Mouse (Mus musculus): ENCODE data around the gene C1qtnf5. TPM values are rescaled to one million over a fixed set of nuclear protein-coding genes. Genes with fewer than 3 reads are reported as not detected.

Gene C1qtnf5
- polyA plus RNA-seq, 1 experiment = 7.0 TPM

DNA sequence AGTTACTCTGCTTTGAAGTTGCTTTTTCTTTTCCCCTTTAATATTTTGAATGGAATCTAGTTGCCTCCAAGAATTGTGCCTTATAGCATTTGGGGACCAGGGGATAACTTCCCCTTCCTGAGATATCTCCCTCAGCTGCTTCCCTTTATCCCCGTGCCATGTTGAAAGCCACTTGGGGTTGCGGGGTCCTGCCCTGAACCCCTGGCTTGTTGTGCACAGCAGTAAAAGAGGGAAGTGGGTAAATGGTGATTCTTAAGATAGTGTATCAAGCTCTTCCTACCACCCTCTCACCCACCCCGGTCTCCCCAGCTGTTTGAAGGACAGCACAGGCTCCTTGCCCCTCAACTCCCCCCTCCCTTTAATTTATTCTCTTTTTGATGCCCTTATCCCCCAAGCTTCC is 12.3 kb upstream of the C1qtnf5 start:
- no peaks in the 10 kb centered on the region; the same call in 1 of the 2 replicates for H3K4me1 ChIP-seq (ENCODE audit: control insufficient read depth, insufficient read depth, insufficient read length, low read length)
- TF ChIP-seq POLR2A (IDR thresholded peaks at IDR 0.05; ENCODE audit: low read depth, low read length) = no peak
- no peak for TF ChIP-seq CTCF (IDR thresholded peaks at IDR 0.05; ENCODE audit: extremely low read depth, insufficient read length, insufficient replicate concordance, low read depth, low read length)
- 88% methylated on average over 3 of the region's 3 CpGs for WGBS

GRCm38 (mm10) chr9:44095781-44096180 is 11.3 kb upstream of the C1qtnf5 start:
- H3K4me1 ChIP-seq (ENCODE audit: control insufficient read depth, insufficient read depth, insufficient read length, low read length) = no peaks in the 10 kb centered on the region; the same call in 1 of the 2 replicates
- H3K27me3 ChIP-seq (ENCODE audit: control insufficient read depth, insufficient read depth, low read length) = no peaks in the 10 kb centered on the region
- peaks cover 40% of the 10 kb centered on the region for H3K36me3 ChIP-seq (ENCODE audit: control insufficient read depth, insufficient read depth, low read length)
- 94% methylated on average over 9 of the region's 9 CpGs for WGBS
- no peak for TF ChIP-seq CTCF (IDR thresholded peaks at IDR 0.05; ENCODE audit: extremely low read depth, insufficient read length, insufficient replicate concordance, low read depth, low read length)
- no peak for TF ChIP-seq POLR2A (IDR thresholded peaks at IDR 0.05; ENCODE audit: low read depth, low read length)
- no peak overlapping the region for H3K27ac ChIP-seq (ENCODE audit: insufficient read depth, low read depth, low read length)
- no peak overlapping the region for H3K4me3 ChIP-seq (ENCODE audit: low read depth, low read length)

More for the DNA sequence above, 12.3 kb upstream of the C1qtnf5 start:
- H3K4me3 ChIP-seq (ENCODE audit: low read depth, low read length) = no peak overlapping the region
- no peak overlapping the region for H3K27ac ChIP-seq (ENCODE audit: insufficient read depth, low read depth, low read length)
- peaks cover 43% of the 10 kb centered on the region for H3K36me3 ChIP-seq (ENCODE audit: control insufficient read depth, insufficient read depth, low read length)
- no peaks in the 10 kb centered on the region for H3K27me3 ChIP-seq (ENCODE audit: control insufficient read depth, insufficient read depth, low read length)

DNA sequence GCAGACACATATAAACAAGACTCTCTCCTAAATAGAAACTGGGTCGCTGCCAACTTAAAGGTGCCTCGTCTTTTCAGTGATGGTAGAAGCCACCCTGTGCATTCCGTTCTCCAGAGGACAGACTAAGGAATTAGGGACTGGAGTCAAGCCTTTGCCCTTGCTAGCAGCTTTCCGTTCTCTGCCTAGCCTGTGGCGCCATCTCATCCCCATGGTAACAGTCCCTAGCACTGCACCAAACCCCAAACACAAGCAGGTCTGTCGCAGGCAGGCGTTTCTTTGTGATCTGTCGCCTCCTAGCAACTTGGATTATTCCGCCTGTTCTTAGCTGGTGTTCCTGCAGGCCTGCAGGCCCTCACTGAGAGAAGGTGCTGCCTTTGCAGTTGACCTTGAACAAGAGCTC is 10.5 kb upstream of the C1qtnf5 start:
- no peaks in the 10 kb centered on the region for H3K27me3 ChIP-seq (ENCODE audit: control insufficient read depth, insufficient read depth, low read length)
- TF ChIP-seq POLR2A (IDR thresholded peaks at IDR 0.05; ENCODE audit: low read depth, low read length) (no peak), CTCF (IDR thresholded peaks at IDR 0.05; ENCODE audit: extremely low read depth, insufficient read length, insufficient replicate concordance, low read depth, low read length) (no peak)
- 46% methylated on average over 9 of the region's 9 CpGs for WGBS
- no peak overlapping the region for H3K4me3 ChIP-seq (ENCODE audit: low read depth, low read length)
- H3K4me1 ChIP-seq (ENCODE audit: control insufficient read depth, insufficient read depth, insufficient read length, low read length) = no peaks in the 10 kb centered on the region; the same call in 1 of the 2 replicates
- H3K27ac ChIP-seq (ENCODE audit: insufficient read depth, low read depth, low read length) = no peak overlapping the region
- H3K36me3 ChIP-seq (ENCODE audit: control insufficient read depth, insufficient read depth, low read length) = peaks cover 33% of the 10 kb centered on the region

GRCm38 (mm10) chr9:44101490-44101889 is 5.6 kb upstream of the C1qtnf5 start, which contains the start of gene Mfrp:
Gene Mfrp (plus strand): TSS chr9:44101729.
- no peaks in the 10 kb centered on the region for H3K27me3 ChIP-seq (ENCODE audit: control insufficient read depth, insufficient read depth, low read length)
- H3K36me3 ChIP-seq (ENCODE audit: control insufficient read depth, insufficient read depth, low read length) = no peaks in the 10 kb centered on the region; the same call in 1 of the 2 replicates
- no peak within 1 kb of the TSS for H3K27ac ChIP-seq (ENCODE audit: insufficient read depth, low read depth, low read length)
- no peak for TF ChIP-seq CTCF (IDR thresholded peaks at IDR 0.05; ENCODE audit: extremely low read depth, insufficient read length, insufficient replicate concordance, low read depth, low read length)
- TF ChIP-seq POLR2A (IDR thresholded peaks at IDR 0.05; ENCODE audit: low read depth, low read length) = no peak
- no peak within 1 kb of the TSS for H3K4me3 ChIP-seq (ENCODE audit: low read depth, low read length)
- H3K4me1 ChIP-seq (ENCODE audit: control insufficient read depth, insufficient read depth, insufficient read length, low read length) = no peaks in the 10 kb centered on the region
- WGBS = 87% methylated on average over 9 of the region's 9 CpGs

DNA sequence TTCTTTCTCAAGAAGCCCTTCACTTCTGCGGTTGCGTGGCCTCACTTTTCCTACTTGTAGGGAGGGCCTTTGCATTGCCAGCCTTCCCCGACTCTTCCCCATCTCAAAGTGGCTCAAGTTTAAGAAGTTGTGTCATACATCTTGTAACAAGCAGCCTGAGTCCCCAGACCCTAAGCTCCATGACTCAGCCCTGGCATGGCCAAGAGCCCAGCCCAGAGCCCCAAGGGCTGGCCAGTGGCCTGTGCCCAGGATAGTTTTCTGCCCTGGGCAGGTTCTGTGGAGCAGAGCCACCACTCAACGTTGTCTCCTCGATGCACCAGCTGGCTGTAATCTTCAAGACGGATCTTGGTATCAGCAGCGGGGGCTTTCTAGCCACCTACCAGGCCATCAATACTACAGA is 2.2 kb upstream of the C1qtnf5 start:
- Histone ChIP-seq H3K4me3 (ENCODE audit: low read depth, low read length) (no peak overlapping the region), H3K4me1 (ENCODE audit: control insufficient read depth, insufficient read depth, insufficient read length, low read length) (peaks cover 5% of the 10 kb centered on the region), H3K36me3 (ENCODE audit: control insufficient read depth, insufficient read depth, low read length) (peaks cover 2% of the 10 kb centered on the region; the same call in 1 of the 2 replicates), H3K27me3 (ENCODE audit: control insufficient read depth, insufficient read depth, low read length) (no peaks in the 10 kb centered on the region), H3K27ac (ENCODE audit: insufficient read depth, low read depth, low read length) (no peak overlapping the region)
- 84% methylated on average over 7 of the region's 7 CpGs for WGBS
- TF ChIP-seq POLR2A (IDR thresholded peaks at IDR 0.05; ENCODE audit: low read depth, low read length) (no peak), CTCF (IDR thresholded peaks at IDR 0.05; ENCODE audit: extremely low read depth, insufficient read length, insufficient replicate concordance, low read depth, low read length) (no peak)

GRCm38 (mm10) chr9:44105781-44106180 is 1.3 kb upstream of the C1qtnf5 start:
- H3K4me3 ChIP-seq (ENCODE audit: low read depth, low read length) = no peak overlapping the region
- WGBS = 83% methylated on average over 10 of the region's 10 CpGs
- peaks cover 5% of the 10 kb centered on the region for H3K4me1 ChIP-seq (ENCODE audit: control insufficient read depth, insufficient read depth, insufficient read length, low read length)
- no peak overlapping the region for H3K27ac ChIP-seq (ENCODE audit: insufficient read depth, low read depth, low read length)
- TF ChIP-seq CTCF (IDR thresholded peaks at IDR 0.05; ENCODE audit: extremely low read depth, insufficient read length, insufficient replicate concordance, low read depth, low read length) (no peak), POLR2A (IDR thresholded peaks at IDR 0.05; ENCODE audit: low read depth, low read length) (no peak)
- H3K36me3 ChIP-seq (ENCODE audit: control insufficient read depth, insufficient read depth, low read length) = peaks cover 3% of the 10 kb centered on the region; the same call in 1 of the 2 replicates
- no peaks in the 10 kb centered on the region for H3K27me3 ChIP-seq (ENCODE audit: control insufficient read depth, insufficient read depth, low read length)

DNA sequence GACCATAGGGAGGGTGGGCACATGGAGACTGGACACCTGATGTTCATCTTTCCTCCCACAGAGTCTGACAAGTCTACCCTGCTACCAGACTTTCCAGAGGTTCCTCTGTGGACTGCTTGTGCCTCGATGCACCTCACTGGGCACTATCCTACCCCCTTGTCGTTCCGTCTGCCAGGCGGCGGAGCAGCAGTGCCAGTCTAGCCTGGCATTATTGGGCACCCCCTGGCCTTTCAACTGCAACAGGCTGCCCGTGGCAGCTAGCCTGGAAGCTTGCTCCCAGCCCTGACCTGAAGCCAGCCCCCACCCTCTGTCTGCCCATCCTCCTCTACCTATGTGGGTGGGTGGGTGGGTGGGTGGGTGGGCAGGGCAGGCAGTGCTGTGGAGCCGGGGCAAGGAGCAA is 863 bp upstream of the C1qtnf5 start:
- TF ChIP-seq CTCF (IDR thresholded peaks at IDR 0.05; ENCODE audit: extremely low read depth, insufficient read length, insufficient replicate concordance, low read depth, low read length) = no peak
- no peak for TF ChIP-seq POLR2A (IDR thresholded peaks at IDR 0.05; ENCODE audit: low read depth, low read length)
- 87% methylated on average over 7 of the region's 7 CpGs for WGBS
- H3K27ac ChIP-seq (ENCODE audit: insufficient read depth, low read depth, low read length) = no peak overlapping the region
- H3K27me3 ChIP-seq (ENCODE audit: control insufficient read depth, insufficient read depth, low read length) = no peaks in the 10 kb centered on the region
- peaks cover 3% of the 10 kb centered on the region; the same call in 1 of the 2 replicates for H3K36me3 ChIP-seq (ENCODE audit: control insufficient read depth, insufficient read depth, low read length)
- peaks cover 5% of the 10 kb centered on the region for H3K4me1 ChIP-seq (ENCODE audit: control insufficient read depth, insufficient read depth, insufficient read length, low read length)
- H3K4me3 ChIP-seq (ENCODE audit: low read depth, low read length) = no peak overlapping the region

Data from small intestine, adult 2 months (tissue).